Mouse (Mus musculus) C2C12 (cell line): ENCODE results near the gene Olfr1500. TPM values are rescaled to one million over a fixed set of nuclear protein-coding genes. Genes with fewer than 3 reads are reported as not detected.
"Not testable (repeated sequence)": the region's sequence is repeated elsewhere in the genome, so short reads cannot be mapped to it uniquely, and the experiment has no call there.

Source experiments
- H3K27me3 ChIP-seq: one replicate; pipeline ENCODE4 v1.6.1; 2011; ENCODE audit not compliant: control insufficient read depth, insufficient read depth, insufficient read length
- H3K36me3 ChIP-seq: one replicate; pipeline ENCODE4 v1.6.1; 2011; ENCODE audit not compliant: control insufficient read depth, insufficient read depth
- H3K4me3 ChIP-seq: one replicate; pipeline ENCODE4 v1.5.1; 2011; ENCODE audit warnings: mild to moderate bottlenecking, control low read depth; ENCODE audit not compliant: poor library complexity, insufficient read depth, severe bottlenecking
- H3K79me2 ChIP-seq: one replicate; pipeline ENCODE4 v1.6.1; 2011; ENCODE audit not compliant: control insufficient read depth, insufficient read depth
- H3K79me3 ChIP-seq: one replicate; pipeline ENCODE4 v1.6.1; 2011; ENCODE audit warnings: low read depth, control low read depth
- H3ac ChIP-seq: one replicate; pipeline ENCODE3; 2011; ENCODE audit warnings: low read depth; ENCODE audit not compliant: control insufficient read depth, insufficient read length
- CEBPB ChIP-seq: IDR thresholded peaks from one replicate; pipeline ENCODE4 v1.6.1; 2011; ENCODE audit warnings: low read depth, mild to moderate bottlenecking, control low read depth, moderate library complexity
- CTCF ChIP-seq: IDR thresholded peaks from one replicate; pipeline ENCODE4 v1.5.1; 2011; ENCODE audit not compliant: control insufficient read depth, insufficient read depth, insufficient read length
- FOSL1 ChIP-seq: IDR thresholded peaks from one replicate; pipeline ENCODE4 v1.8.0; 2011; ENCODE audit warnings: mild to moderate bottlenecking, low read length; ENCODE audit not compliant: poor library complexity, insufficient read depth, severe bottlenecking
- MAX ChIP-seq: IDR thresholded peaks from one replicate; pipeline ENCODE4 v1.6.1; 2011; ENCODE audit warnings: mild to moderate bottlenecking, control low read depth
- MYOD1 ChIP-seq: IDR thresholded peaks from one replicate; pipeline ENCODE4 v1.6.1; 2011; ENCODE audit warnings: low read depth; ENCODE audit not compliant: control insufficient read depth, insufficient read length
- MYOG ChIP-seq: IDR thresholded peaks from one replicate; pipeline ENCODE4 v1.6.1; 2011; ENCODE audit not compliant: control insufficient read depth, insufficient read length; ENCODE audit errors: extremely low read depth
- USF1 ChIP-seq: IDR thresholded peaks from one replicate; pipeline ENCODE4 v1.6.1; 2011; ENCODE audit warnings: low read depth, mild to moderate bottlenecking, control low read depth, moderate library complexity
- long read RNA-seq, 2 experiments: library from polyadenylated mRNA; unstranded; transcript quantifications; one replicate each; pipeline ENCODE4 v2.0.0; 2019 to 2020
- polyA plus RNA-seq: library from polyadenylated mRNA; unstranded; fragments of >200 nt; fragmentation: generic; extraction: Trizol; gene quantifications from one replicate; pipeline ENCODE4 v1.2.1, GENCODE M21; 2012; ENCODE audit warnings: missing spikeins

The Olfr1500 gene
- not detected for polyA plus RNA-seq
- long read RNA-seq, experiment 1: 0 reads
- long read RNA-seq, experiment 2: 0 reads

DNA sequence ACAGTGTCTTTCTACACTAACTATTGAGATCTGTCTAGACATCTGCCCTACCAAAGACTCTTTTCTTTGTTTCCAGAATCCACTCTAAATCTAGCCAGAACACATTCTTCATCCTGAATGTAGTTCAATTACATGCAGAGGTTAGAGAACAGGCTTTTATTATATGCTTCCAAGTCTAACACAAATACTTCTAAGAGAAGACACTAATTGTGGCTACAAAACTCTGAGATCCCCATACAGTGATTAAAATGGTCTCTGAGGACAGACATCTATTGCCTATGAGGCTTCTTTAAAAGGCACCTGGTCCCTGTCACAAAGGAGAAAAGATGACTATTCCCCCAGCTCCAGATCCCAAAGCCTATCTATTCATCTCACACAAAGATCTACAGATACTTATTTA, at the start of gene Olfr1500:
Gene Olfr1500, minus strand, starts transcription at position 101 of the 400 bp plus-strand sequence.
- Histone ChIP-seq H3K79me2 (no peaks in the 10 kb centered on the region), H3K79me3 (no peaks in the 10 kb centered on the region), H3K27me3 (no peaks in the 10 kb centered on the region), H3ac (no peak within 1 kb of the TSS), H3K4me3 (no peak within 1 kb of the TSS), H3K36me3 (no peaks in the 10 kb centered on the region)
- TF ChIP-seq CEBPB: no peak
- no peak for TF ChIP-seq FOSL1
- TF ChIP-seq CTCF: no peak
- no peak for TF ChIP-seq MYOG
- no peak for TF ChIP-seq MYOD1
- no peak for TF ChIP-seq USF1
- no peak for TF ChIP-seq MAX

GRCm38 (mm10) chr19:13861495-13861894, 31.2 kb upstream of the Olfr1500 start, which contains the start of gene Olfr1502:
Gene Olfr1502, plus strand, starts transcription at chr19:13861795.
- no peaks in the 10 kb centered on the region for H3K27me3 ChIP-seq
- no peak within 1 kb of the TSS for H3K4me3 ChIP-seq
- H3K79me3 ChIP-seq: no peaks in the 10 kb centered on the region
- no peaks in the 10 kb centered on the region for H3K36me3 ChIP-seq
- H3ac ChIP-seq: no peak within 1 kb of the TSS
- TF ChIP-seq MYOD1 (no peak), CEBPB (no peak), FOSL1 (no peak), MAX (no peak), CTCF (no peak), MYOG (no peak), USF1 (no peak)
- H3K79me2 ChIP-seq: no peaks in the 10 kb centered on the region

GRCm38 (mm10) chr19:13850592-13850991, 20.3 kb upstream of the Olfr1500 start, which contains the start of gene Olfr1501:
Gene Olfr1501, minus strand, starts transcription at chr19:13850692.
- not testable (repeated sequence) for H3K4me3 ChIP-seq, H3K79me3 ChIP-seq, H3ac ChIP-seq, H3K79me2 ChIP-seq, H3K36me3 ChIP-seq, H3K27me3 ChIP-seq

GRCm38 (mm10) chr19:13828447-13828846, 1.8 kb downstream of the Olfr1500 start:
- TF ChIP-seq FOSL1: no peak
- TF ChIP-seq USF1: no peak
- TF ChIP-seq CTCF: no peak
- TF ChIP-seq MYOD1: no peak
- TF ChIP-seq CEBPB: no peak
- TF ChIP-seq MYOG: no peak

GRCm38 (mm10) chr19:13820847-13821246, 9.4 kb downstream of the Olfr1500 start:
- H3K4me3 ChIP-seq: no peak overlapping the region
- no peaks in the 10 kb centered on the region for H3K36me3 ChIP-seq
- TF ChIP-seq MYOG (no peak), MYOD1 (no peak), CEBPB (no peak), MAX (no peak), USF1 (no peak), CTCF (no peak)

More at GRCm38 (mm10) chr19:13828447-13828846, 1.8 kb downstream of the Olfr1500 start:
- Histone ChIP-seq H3K36me3 (no peaks in the 10 kb centered on the region), H3K79me3 (no peaks in the 10 kb centered on the region), H3K27me3 (no peaks in the 10 kb centered on the region), H3ac (no peak overlapping the region), H3K79me2 (no peaks in the 10 kb centered on the region), H3K4me3 (no peak overlapping the region)

GRCm38 (mm10) chr19:13819347-13819746, 10.9 kb downstream of the Olfr1500 start, which contains the start of gene Olfr1499:
Gene Olfr1499, minus strand, starts transcription at chr19:13819447.
- no peaks in the 10 kb centered on the region for H3K79me2 ChIP-seq
- no peaks in the 10 kb centered on the region for H3K79me3 ChIP-seq
- H3K4me3 ChIP-seq: no peak within 1 kb of the TSS

More at GRCm38 (mm10) chr19:13820847-13821246, 9.4 kb downstream of the Olfr1500 start:
- H3K79me3 ChIP-seq: no peaks in the 10 kb centered on the region
- H3K79me2 ChIP-seq: no peaks in the 10 kb centered on the region
- no peaks in the 10 kb centered on the region for H3K27me3 ChIP-seq
- no peak overlapping the region for H3ac ChIP-seq

More at GRCm38 (mm10) chr19:13819347-13819746, 10.9 kb downstream of the Olfr1500 start, which contains the start of gene Olfr1499:
- Histone ChIP-seq H3K27me3 (no peaks in the 10 kb centered on the region), H3K36me3 (no peaks in the 10 kb centered on the region), H3ac (no peak within 1 kb of the TSS)
- TF ChIP-seq MYOD1: no peak
- no peak for TF ChIP-seq MAX
- TF ChIP-seq MYOG: no peak
